Mouse (Mus musculus) forebrain, embryonic 11.5 days (tissue): ENCODE measurements at regions not wholly inside any gene's neighbourhood (a gene's known extent, or its start where the extent isn't known, plus 50 kb on each side); places are given as distances from the start of the nearest gene placed in this dataset. TPM values are rescaled to one million over a fixed set of nuclear protein-coding genes. Genes with fewer than 3 reads are reported as not detected.

ENCODE experiments used
- microRNA-seq: library from miRNA; unstranded; fragments of <30 nt; microRNA quantifications from one replicate; pipeline ENCODE4, GENCODE M21; 2016; ENCODE audit not compliant: insufficient number of aligned reads

Small RNA genes in the stretch of these regions (microRNA-seq; reads per million reads assigned to microRNA genes)
- not detected for gene Mir133a-2
- gene Mir1a-1 = not detected
